Mouse (Mus musculus) E14TG2a.4 (cell line): ENCODE data around the gene Aoc1.
"Not testable (repeated sequence)": the region's sequence is repeated elsewhere in the genome, so short reads cannot be mapped to it uniquely, and the experiment has no call there.

Source experiments
- H3K27me3 ChIP-seq: 2 replicates; pipeline ENCODE4 v1.6.1; 2014; ENCODE audit warnings: low read length, control low read depth; ENCODE audit not compliant: insufficient read depth
- H3K36me3 ChIP-seq: 2 replicates; pipeline ENCODE4 v1.6.1; 2014; ENCODE audit warnings: low read length, control low read depth; ENCODE audit not compliant: insufficient read depth
- H3K4me1 ChIP-seq: replicated peaks from 2 replicates; pipeline ENCODE4 v1.6.1; 2014; ENCODE audit warnings: low read depth, low read length, control low read depth
- H3K4me3 ChIP-seq: replicated peaks from 2 replicates; pipeline ENCODE4 v1.5.1; 2014; ENCODE audit warnings: mild to moderate bottlenecking, low read length
- H3K9me3 ChIP-seq: 2 replicates; pipeline ENCODE4 v1.6.1; 2014; ENCODE audit warnings: low read length, control low read depth
- CTCF ChIP-seq: conservative IDR thresholded peaks from 2 replicates; pipeline ENCODE4 v1.5.1; 2014; ENCODE audit warnings: low read length
- NANOG ChIP-seq: IDR thresholded peaks from 2 replicates; pipeline ENCODE4 v1.6.1; 2014; ENCODE audit warnings: borderline replicate concordance, low read length, mixed read lengths
- POU5F1 ChIP-seq: IDR thresholded peaks from 2 replicates; pipeline ENCODE4 v1.6.1; 2014; ENCODE audit warnings: low read length, borderline replicate concordance

Gene Aoc1

GRCm38 (mm10) chr6:48894938-48895818, 22.5 kb downstream of the Aoc1 start:
- H3K4me1 ChIP-seq: no peaks in the 10 kb centered on the region
- no peaks in the 10 kb centered on the region for H3K36me3 ChIP-seq
- H3K27me3 ChIP-seq: no peaks in the 10 kb centered on the region
- TF ChIP-seq CTCF: no peak
- no peak for TF ChIP-seq NANOG
- no peak for TF ChIP-seq POU5F1
- H3K4me3 ChIP-seq: no peak overlapping the region
- peaks cover 79% of the 10 kb centered on the region for H3K9me3 ChIP-seq

GRCm38 (mm10) chr6:48895941-48896340, 23.2 kb downstream of the Aoc1 start:
- Histone ChIP-seq H3K27me3 (no peaks in the 10 kb centered on the region), H3K4me1 (no peaks in the 10 kb centered on the region), H3K4me3 (no peak overlapping the region), H3K9me3 (peaks cover 74% of the 10 kb centered on the region), H3K36me3 (no peaks in the 10 kb centered on the region)
- TF ChIP-seq POU5F1: no peak
- TF ChIP-seq CTCF: no peak
- TF ChIP-seq NANOG: no peak

DNA sequence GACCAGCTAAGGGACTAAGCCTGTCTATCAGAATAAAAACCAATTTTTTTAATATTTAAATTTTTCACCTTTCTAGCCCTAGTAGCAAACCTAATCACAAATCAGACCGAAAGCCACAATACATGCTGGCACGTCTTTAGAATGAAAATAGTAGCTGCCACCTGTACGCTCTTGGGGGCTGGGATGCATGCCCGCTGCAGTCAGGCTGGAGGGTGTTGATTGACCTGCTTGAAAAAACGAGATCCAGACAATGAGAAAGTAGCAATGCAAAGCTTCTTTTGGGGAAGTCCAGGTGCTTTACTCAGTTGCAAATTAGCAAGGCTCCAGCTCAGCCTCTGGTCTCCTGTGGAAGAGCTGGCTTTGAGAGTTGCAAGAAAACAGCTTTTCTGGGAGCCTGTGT, 24.3 kb downstream of the Aoc1 start:
- Histone ChIP-seq H3K27me3 (no peaks in the 10 kb centered on the region), H3K4me3 (no peak overlapping the region)
- TF ChIP-seq NANOG (no peak), CTCF (no peak), POU5F1 (no peak)

DNA sequence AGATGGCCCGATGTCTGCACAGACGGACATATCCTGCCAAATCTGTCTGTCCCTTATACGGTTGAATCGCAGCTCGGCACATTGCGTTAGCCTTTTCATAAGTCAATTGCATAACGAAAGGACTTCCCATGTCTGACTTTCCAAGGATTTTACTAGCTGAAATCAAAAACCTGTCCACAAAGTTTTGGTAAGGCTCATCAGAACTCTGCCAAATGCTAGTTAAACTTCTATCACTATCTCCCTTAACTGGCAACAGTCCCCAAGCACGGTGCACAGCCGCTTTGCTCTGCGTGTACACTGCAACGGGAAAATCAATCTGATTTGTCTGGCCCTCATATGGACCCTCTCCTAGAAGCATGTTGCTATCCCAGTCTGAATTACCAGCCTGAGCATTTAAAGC, 28.6 kb downstream of the Aoc1 start:
- H3K27me3 ChIP-seq, H3K4me1 ChIP-seq, H3K36me3 ChIP-seq, H3K4me3 ChIP-seq: not testable (repeated sequence)
- peaks cover 46% of the 10 kb centered on the region for H3K9me3 ChIP-seq

More for the DNA sequence above, 24.3 kb downstream of the Aoc1 start:
- Histone ChIP-seq H3K36me3 (no peaks in the 10 kb centered on the region), H3K9me3 (peaks cover 64% of the 10 kb centered on the region), H3K4me1 (no peaks in the 10 kb centered on the region)

DNA sequence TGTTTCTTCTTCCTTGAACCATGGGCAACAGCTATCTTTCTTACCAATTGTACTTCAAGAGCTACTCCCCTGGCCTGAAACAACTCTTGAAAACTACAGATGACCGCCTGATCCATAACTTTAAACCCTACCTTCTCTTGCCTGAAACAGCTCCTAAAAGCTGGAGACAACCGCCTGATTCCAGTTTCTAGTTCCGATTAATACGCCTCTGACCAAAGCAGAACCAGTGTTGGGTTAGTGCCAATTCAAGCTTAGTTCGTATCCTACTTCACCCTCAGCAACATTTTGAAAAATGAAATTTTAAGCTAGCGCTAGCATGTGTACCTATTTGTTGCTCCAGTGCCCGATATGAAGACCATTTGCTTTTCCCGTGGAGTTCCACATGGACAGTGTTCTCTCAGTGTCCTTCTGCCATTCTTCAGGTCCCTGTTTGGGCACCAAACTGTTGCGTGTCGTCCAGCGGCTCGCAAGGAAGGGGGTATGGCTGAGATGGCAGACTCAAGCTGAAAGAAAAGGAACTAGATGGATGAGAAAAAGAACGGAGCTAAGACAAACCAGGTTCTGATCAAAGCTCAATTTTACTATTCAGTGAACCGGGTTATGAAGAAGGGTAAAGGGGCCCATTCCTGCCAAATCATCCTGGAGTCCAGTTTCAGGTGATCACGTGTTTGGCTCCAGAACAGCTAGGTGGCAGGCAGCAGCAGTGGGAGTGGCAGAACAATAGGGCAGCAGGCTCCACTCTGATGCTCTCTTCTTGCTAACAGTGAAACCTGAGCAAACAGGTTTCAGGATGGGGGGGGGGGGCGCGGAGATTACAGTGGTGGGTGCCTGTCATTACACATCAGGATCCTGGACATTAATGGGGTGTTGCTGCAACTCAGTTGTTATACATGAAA, 30.1 kb downstream of the Aoc1 start:
- no peaks in the 10 kb centered on the region for H3K27me3 ChIP-seq
- TF ChIP-seq POU5F1 (no peak), CTCF (no peak)
- peaks cover 7% of the 10 kb centered on the region for H3K4me1 ChIP-seq
- no peaks in the 10 kb centered on the region for H3K36me3 ChIP-seq
- H3K4me3 ChIP-seq: no peak overlapping the region
- H3K9me3 ChIP-seq: peaks cover 32% of the 10 kb centered on the region

DNA sequence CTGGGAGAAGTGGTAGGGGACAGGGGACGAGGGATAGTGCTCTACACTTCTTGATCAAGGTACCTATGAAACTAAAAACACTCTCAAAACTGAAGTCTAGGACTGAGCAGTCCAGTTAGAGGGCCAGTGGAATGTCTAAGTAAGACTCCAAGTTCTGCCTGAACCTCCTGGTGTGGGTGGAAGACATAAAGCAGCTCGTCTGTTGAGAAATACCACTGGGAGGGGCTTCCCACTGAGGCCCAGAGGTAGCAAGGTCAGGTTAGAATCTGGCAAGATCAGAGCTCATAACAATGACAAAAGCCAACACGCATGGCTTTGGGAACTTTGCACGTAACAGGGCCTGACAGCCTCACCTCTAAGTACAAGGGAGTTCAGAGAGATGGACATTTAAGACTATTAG, 30.7 kb downstream of the Aoc1 start:
- TF ChIP-seq CTCF (no peak), NANOG (no peak), POU5F1 (no peak)
- Histone ChIP-seq H3K36me3 (no peaks in the 10 kb centered on the region), H3K27me3 (no peaks in the 10 kb centered on the region), H3K4me3 (no peak overlapping the region), H3K4me1 (peaks cover 7% of the 10 kb centered on the region), H3K9me3 (peaks cover 27% of the 10 kb centered on the region)

DNA sequence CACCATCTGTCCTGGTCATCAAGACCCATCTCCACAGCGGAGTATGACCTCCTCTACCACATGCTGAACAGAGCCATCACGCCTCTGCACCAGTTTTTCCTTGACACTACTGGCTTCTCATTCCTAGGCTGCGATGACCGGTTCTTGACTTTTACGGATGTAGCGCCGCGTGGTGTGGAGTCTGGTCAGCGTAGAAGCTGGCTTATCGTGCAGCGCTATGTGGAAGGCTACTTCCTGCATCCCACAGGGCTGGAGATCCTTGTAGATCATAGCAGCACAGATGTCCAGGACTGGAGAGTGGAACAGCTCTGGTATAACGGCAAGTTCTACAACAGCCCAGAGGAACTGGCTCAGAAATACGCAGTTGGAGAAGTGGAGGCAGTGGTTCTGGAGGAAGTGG, 32.9 kb downstream of the Aoc1 start:
- Histone ChIP-seq H3K4me1 (peaks cover 7% of the 10 kb centered on the region), H3K36me3 (no peaks in the 10 kb centered on the region), H3K9me3 (peaks cover 23% of the 10 kb centered on the region), H3K4me3 (no peak overlapping the region), H3K27me3 (no peaks in the 10 kb centered on the region)
- TF ChIP-seq POU5F1 (no peak), CTCF (no peak), NANOG (no peak)

DNA sequence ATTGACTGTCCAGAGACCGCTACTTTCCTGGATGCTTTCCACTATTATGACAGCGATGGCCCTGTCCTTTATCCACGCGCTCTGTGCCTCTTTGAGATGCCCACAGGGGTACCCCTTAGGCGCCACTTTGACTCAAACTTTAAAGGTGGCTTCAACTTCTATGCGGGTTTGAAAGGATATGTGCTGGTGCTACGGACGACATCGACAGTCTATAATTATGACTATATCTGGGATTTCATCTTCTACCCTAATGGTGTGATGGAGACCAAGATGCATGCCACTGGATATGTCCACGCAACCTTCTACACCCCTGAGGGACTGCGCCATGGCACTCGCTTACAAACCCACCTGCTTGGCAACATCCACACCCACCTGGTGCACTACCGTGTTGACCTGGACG, 33.7 kb downstream of the Aoc1 start:
- peaks cover 7% of the 10 kb centered on the region for H3K4me1 ChIP-seq
- peaks cover 23% of the 10 kb centered on the region for H3K9me3 ChIP-seq
- no peak for TF ChIP-seq POU5F1
- no peak for TF ChIP-seq NANOG
- no peak for TF ChIP-seq CTCF

More for the DNA sequence above, 33.7 kb downstream of the Aoc1 start:
- Histone ChIP-seq H3K27me3 (no peaks in the 10 kb centered on the region), H3K4me3 (no peak overlapping the region), H3K36me3 (no peaks in the 10 kb centered on the region)
